Mouse (Mus musculus) midbrain, embryonic 13.5 days (tissue): Measurements from ENCODE around the gene Gm20481. TPM values are rescaled to one million over a fixed set of nuclear protein-coding genes. Genes with fewer than 3 reads are reported as not detected.

ENCODE experiments used
- ATAC-seq: fragments of 200-750 bp; cut with Nextera tagmentation; 2 replicates; pipeline ENCODE4 v1.8.0; 2017; ENCODE audit warnings: mild to moderate bottlenecking, moderate TSS enrichment, moderate library complexity
- H3K27ac ChIP-seq: fragments of 300-500 bp; sonication (generic); 2 replicates; pipeline ENCODE4 v1.5.1; 2015; ENCODE audit warnings: inconsistent platforms, mild to moderate bottlenecking, moderate library complexity
- H3K27me3 ChIP-seq: fragments of 300-500 bp; sonication (generic); 2 replicates; pipeline ENCODE4 v1.6.1; 2015; ENCODE audit warnings: mild to moderate bottlenecking, inconsistent platforms
- H3K36me3 ChIP-seq: fragments of 300-500 bp; sonication (generic); 2 replicates; pipeline ENCODE4 v1.6.1; 2015; ENCODE audit warnings: mild to moderate bottlenecking, inconsistent platforms
- H3K4me1 ChIP-seq: fragments of 300-500 bp; sonication (generic); replicated peaks from 2 replicates; pipeline ENCODE4 v1.6.1; 2015; ENCODE audit warnings: inconsistent platforms
- H3K4me2 ChIP-seq: fragments of 300-500 bp; sonication (generic); replicated peaks from 2 replicates; pipeline ENCODE4 v1.6.1; 2015; ENCODE audit warnings: moderate library complexity, mild to moderate bottlenecking, inconsistent platforms
- H3K4me3 ChIP-seq: fragments of 300-500 bp; sonication (generic); replicated peaks from 2 replicates; pipeline ENCODE4 v1.5.1; 2015; ENCODE audit warnings: mild to moderate bottlenecking, inconsistent platforms
- H3K9ac ChIP-seq: fragments of 300-500 bp; sonication (generic); replicated peaks from 2 replicates; pipeline ENCODE4 v1.6.1; 2015; ENCODE audit warnings: mild to moderate bottlenecking, inconsistent platforms
- H3K9me3 ChIP-seq: fragments of 300-500 bp; sonication (generic); 2 replicates; pipeline ENCODE4 v1.6.1; 2016; ENCODE audit warnings: mild to moderate bottlenecking, inconsistent platforms
- WGBS: fragments of 180-500 bp; shearing (Covaris S2); methylation state at CpG from one replicate; pipeline ENCODE4 v1.1.7; 2015; 5-methylcytosine and 5-hydroxymethylcytosine counted together
- polyA plus RNA-seq: library from polyadenylated mRNA; unstranded; fragments of >200 nt; fragmentation: Nextera tagmentation; extraction: Ambion mirVana; gene quantifications from 2 replicates; pipeline ENCODE4 v1.2.1, GENCODE M21; 2015

The Gm20481 gene
- polyA plus RNA-seq, 1 experiment from 2014 or later: not detected

GRCm38 (mm10) chr17:35015296-35015695 is 45.6 kb downstream of the Gm20481 start:
- no peak overlapping the region for H3K27ac ChIP-seq
- no peaks in the 10 kb centered on the region for H3K27me3 ChIP-seq
- no peak overlapping the region for H3K9ac ChIP-seq
- peaks cover 76% of the 10 kb centered on the region for H3K36me3 ChIP-seq
- no peak overlapping the region for H3K4me2 ChIP-seq
- H3K9me3 ChIP-seq: no peaks in the 10 kb centered on the region
- H3K4me3 ChIP-seq: no peak overlapping the region
- ATAC-seq: no peak
- WGBS: 90% methylated on average over 16 of the region's 16 CpGs
- H3K4me1 ChIP-seq: peaks cover 7% of the 10 kb centered on the region; the same call in 1 of the 2 replicates

GRCm38 (mm10) chr17:35016376-35016775 is 46.7 kb downstream of the Gm20481 start, which contains the start of gene Vwa7:
Gene Vwa7, plus strand, starts transcription at chr17:35016579.
- Histone ChIP-seq H3K27me3 (no peaks in the 10 kb centered on the region), H3K4me3 (no peak within 1 kb of the TSS), H3K36me3 (peaks cover 65% of the 10 kb centered on the region), H3K9me3 (no peaks in the 10 kb centered on the region), H3K27ac (peak within 1 kb of the TSS; percentile 44), H3K9ac (peak within 1 kb of the TSS; percentile 36; the same call in 1 of the 2 replicates), H3K4me2 (no peak within 1 kb of the TSS), H3K4me1 (peaks cover 14% of the 10 kb centered on the region)
- 74% methylated on average over 12 of the region's 12 CpGs for WGBS
- peak; percentile 34 for ATAC-seq

- H3K9me3 ChIP-seq: no peaks in the 10 kb centered on the region
- no peak overlapping the region for H3K4me2 ChIP-seq
- ATAC-seq: no peak
- peaks cover 20% of the 10 kb centered on the region for H3K4me1 ChIP-seq
- H3K27me3 ChIP-seq: no peaks in the 10 kb centered on the region
- peak overlapping the region; percentile 44 for H3K27ac ChIP-seq
- H3K4me3 ChIP-seq: no peak overlapping the region
- H3K36me3 ChIP-seq: peaks cover 59% of the 10 kb centered on the region
- WGBS: 86% methylated on average over 10 of the region's 10 CpGs
- peak overlapping the region; percentile 36; the same call in 1 of the 2 replicates for H3K9ac ChIP-seq
Measured at GRCm38 (mm10) chr17:35016791-35017705, 47.3 kb downstream of the Gm20481 start.

GRCm38 (mm10) chr17:35017706-35018030 is 48.0 kb downstream of the Gm20481 start:
- Histone ChIP-seq H3K4me2 (no peak overlapping the region), H3K4me1 (peaks cover 20% of the 10 kb centered on the region), H3K36me3 (peaks cover 52% of the 10 kb centered on the region), H3K9me3 (no peaks in the 10 kb centered on the region), H3K4me3 (no peak overlapping the region), H3K9ac (no peak overlapping the region), H3K27ac (no peak overlapping the region), H3K27me3 (no peaks in the 10 kb centered on the region)
- 73% methylated on average over 14 of the region's 14 CpGs for WGBS
- no peak for ATAC-seq

GRCm38 (mm10) chr17:35018171-35018570 is 48.5 kb downstream of the Gm20481 start:
- H3K4me3 ChIP-seq: no peak overlapping the region
- H3K27ac ChIP-seq: no peak overlapping the region
- H3K9me3 ChIP-seq: no peaks in the 10 kb centered on the region
- H3K27me3 ChIP-seq: no peaks in the 10 kb centered on the region
- H3K9ac ChIP-seq: no peak overlapping the region
- WGBS: 90% methylated on average over 3 of the region's 3 CpGs
- ATAC-seq: no peak
- H3K4me1 ChIP-seq: peaks cover 20% of the 10 kb centered on the region
- peaks cover 47% of the 10 kb centered on the region for H3K36me3 ChIP-seq
- no peak overlapping the region for H3K4me2 ChIP-seq

- WGBS: 71% methylated on average over 11 of the region's 11 CpGs
- ATAC-seq: no peak
Measured at GRCm38 (mm10) chr17:35019894-35020293, 50.2 kb downstream of the Gm20481 start.

GRCm38 (mm10) chr17:35020551-35020950 is 50.8 kb downstream of the Gm20481 start:
- H3K27me3 ChIP-seq: no peaks in the 10 kb centered on the region
- WGBS: 86% methylated on average over 8 of the region's 8 CpGs
- H3K9ac ChIP-seq: no peak overlapping the region
- H3K4me1 ChIP-seq: peaks cover 20% of the 10 kb centered on the region
- peaks cover 24% of the 10 kb centered on the region for H3K36me3 ChIP-seq
- no peak overlapping the region for H3K4me2 ChIP-seq
- no peak for ATAC-seq
- no peak overlapping the region for H3K27ac ChIP-seq
- H3K9me3 ChIP-seq: no peaks in the 10 kb centered on the region
- no peak overlapping the region for H3K4me3 ChIP-seq

More at GRCm38 (mm10) chr17:35019894-35020293, 50.2 kb downstream of the Gm20481 start:
- Histone ChIP-seq H3K9ac (peak overlapping the region; percentile 14; the same call in 1 of the 2 replicates), H3K27ac (no peak overlapping the region), H3K36me3 (peaks cover 30% of the 10 kb centered on the region), H3K4me1 (peaks cover 20% of the 10 kb centered on the region), H3K27me3 (no peaks in the 10 kb centered on the region), H3K4me3 (no peak overlapping the region), H3K4me2 (no peak overlapping the region), H3K9me3 (no peaks in the 10 kb centered on the region)

GRCm38 (mm10) chr17:35021163-35021808 is 51.6 kb downstream of the Gm20481 start:
- no peaks in the 10 kb centered on the region for H3K9me3 ChIP-seq
- peak overlapping the region; percentile 39; the same call in 1 of the 2 replicates for H3K27ac ChIP-seq
- peaks cover 16% of the 10 kb centered on the region for H3K36me3 ChIP-seq
- H3K4me3 ChIP-seq: no peak overlapping the region
- H3K4me1 ChIP-seq: peaks cover 23% of the 10 kb centered on the region
- no peaks in the 10 kb centered on the region for H3K27me3 ChIP-seq
- peak overlapping the region; percentile 37 for H3K9ac ChIP-seq
- WGBS: 4% methylated on average over 17 of the region's 17 CpGs
- peak overlapping the region; percentile 32 for H3K4me2 ChIP-seq
- peak; percentile 69 for ATAC-seq

Other genes starting within 250 kb of the Gm20481 start
- gene C4b, start 226.0 kb upstream of the Gm20481 start, polyA plus RNA-seq: not detected in 2 replicates
- not detected in 2 replicates for gene Cyp21a1, start 165.4 kb upstream of the Gm20481 start, polyA plus RNA-seq
- gene Stk19, start 133.0 kb upstream of the Gm20481 start, polyA plus RNA-seq: 38.5 and 40.5 TPM in 2 replicates
- gene Dxo, start 132.9 kb upstream of the Gm20481 start, polyA plus RNA-seq: 74.7 and 76.1 TPM in 2 replicates
- gene Skiv2l, start 119.7 kb upstream of the Gm20481 start, polyA plus RNA-seq: 59.3 and 61.3 TPM in 2 replicates
- gene Nelfe, start 119.5 kb upstream of the Gm20481 start, polyA plus RNA-seq: 95.0 and 100 TPM in 2 replicates
- gene Cfb, start 107.4 kb upstream of the Gm20481 start, polyA plus RNA-seq: 1.7 and 2.2 TPM in 2 replicates
- gene Zbtb12, start 90.4 kb upstream of the Gm20481 start, polyA plus RNA-seq: 13.2 and 16.3 TPM in 2 replicates
- 0.08 TPM in 1 of 2 replicates, not detected in the other for gene Gm20547, start 87.9 kb upstream of the Gm20481 start, polyA plus RNA-seq
- gene C2, start 71.6 kb upstream of the Gm20481 start, polyA plus RNA-seq: 1.2 and 2.1 TPM in 2 replicates
- 105 and 114 TPM in 2 replicates for gene Ehmt2, start 71.4 kb upstream of the Gm20481 start, polyA plus RNA-seq
- 0.09 TPM in 1 of 2 replicates, not detected in the other for gene Slc44a4, start 55.4 kb upstream of the Gm20481 start, polyA plus RNA-seq
- gene Neu1, start 38.7 kb upstream of the Gm20481 start, polyA plus RNA-seq: 25.5 and 25.9 TPM in 2 replicates
- gene Hspa1b, start 10.7 kb upstream of the Gm20481 start, polyA plus RNA-seq: 0.10 and 0.11 TPM in 2 replicates
- 2.8 and 2.9 TPM in 2 replicates for gene Hspa1a, start 2.2 kb downstream of the Gm20481 start, polyA plus RNA-seq
- 0.55 and 1.5 TPM in 2 replicates for gene Hspa1l, start 2.8 kb downstream of the Gm20481 start, polyA plus RNA-seq
- 141 and 150 TPM in 2 replicates for gene Lsm2, start 11.9 kb downstream of the Gm20481 start, polyA plus RNA-seq
- gene Vars, start 31.1 kb downstream of the Gm20481 start, polyA plus RNA-seq: 61.0 and 69.1 TPM in 2 replicates
- gene Vwa7, start 46.7 kb downstream of the Gm20481 start, polyA plus RNA-seq: 0.13 and 0.20 TPM in 2 replicates
- gene Sapcd1, start 58.1 kb downstream of the Gm20481 start, polyA plus RNA-seq: 3.8 and 4.3 TPM in 2 replicates
- gene Msh5, start 76.8 kb downstream of the Gm20481 start, polyA plus RNA-seq: 3.3 and 3.7 TPM in 2 replicates
- gene Clic1, start 80.1 kb downstream of the Gm20481 start, polyA plus RNA-seq: 93.7 and 99.6 TPM in 2 replicates
- 501 and 531 TPM in 2 replicates for gene Ddah2, start 89.1 kb downstream of the Gm20481 start, polyA plus RNA-seq
- gene Ly6g6c, start 95.5 kb downstream of the Gm20481 start, polyA plus RNA-seq: not detected in 2 replicates
- gene Mpig6b, start 96.3 kb downstream of the Gm20481 start, polyA plus RNA-seq: 0.45 and 0.50 TPM in 2 replicates
- gene Ly6g6e, start 107.0 kb downstream of the Gm20481 start, polyA plus RNA-seq: 0.18 and 0.32 TPM in 2 replicates
- gene Ly6g6d, start 108.2 kb downstream of the Gm20481 start, polyA plus RNA-seq: 1.0 and 1.9 TPM in 2 replicates
- 0.18 and 0.19 TPM in 2 replicates for gene Ly6g6f, start 115.7 kb downstream of the Gm20481 start, polyA plus RNA-seq
- 85.1 and 86.5 TPM in 2 replicates for gene Abhd16a, start 119.4 kb downstream of the Gm20481 start, polyA plus RNA-seq
- not detected in 2 replicates for gene Ly6g5c, start 138.4 kb downstream of the Gm20481 start, polyA plus RNA-seq
- gene Ly6g5b, start 145.5 kb downstream of the Gm20481 start, polyA plus RNA-seq: 1.4 and 1.7 TPM in 2 replicates
- 27.1 and 30.4 TPM in 2 replicates for gene Gpank1, start 151.5 kb downstream of the Gm20481 start, polyA plus RNA-seq
- 293 and 316 TPM in 2 replicates for gene Csnk2b, start 152.1 kb downstream of the Gm20481 start, polyA plus RNA-seq
- gene D17H6S53E, start 156.5 kb downstream of the Gm20481 start, polyA plus RNA-seq: 9.2 and 9.4 TPM in 2 replicates
- 0.53 and 0.63 TPM in 2 replicates for gene Apom, start 162.1 kb downstream of the Gm20481 start, polyA plus RNA-seq
- 93.7 and 93.9 TPM in 2 replicates for gene Bag6, start 165.3 kb downstream of the Gm20481 start, polyA plus RNA-seq
- gene Prrc2a, start 195.0 kb downstream of the Gm20481 start, polyA plus RNA-seq: 209 and 228 TPM in 2 replicates
- 4.9 and 7.0 TPM in 2 replicates for gene Aif1, start 206.2 kb downstream of the Gm20481 start, polyA plus RNA-seq
- gene Lst1, start 218.5 kb downstream of the Gm20481 start, polyA plus RNA-seq: 4.8 and 7.1 TPM in 2 replicates
- 0.35 and 0.76 TPM in 2 replicates for gene Ltb, start 224.5 kb downstream of the Gm20481 start, polyA plus RNA-seq
- not detected in 2 replicates for gene Tnf, start 232.1 kb downstream of the Gm20481 start, polyA plus RNA-seq
- gene Lta, start 235.4 kb downstream of the Gm20481 start, polyA plus RNA-seq: 0.11 and 0.23 TPM in 2 replicates